Mouse (Mus musculus) limb, embryonic 14.5 days (tissue): ENCODE measurements around the gene Pdhx. TPM values are rescaled to one million over a fixed set of nuclear protein-coding genes. Genes with fewer than 3 reads are reported as not detected.

ENCODE experiments used
- ATAC-seq: fragments of 200-750 bp; cut with Nextera tagmentation; 2 replicates; pipeline ENCODE4 v1.8.0; 2017; ENCODE audit warnings: low read depth, moderate number of reproducible peaks, moderate TSS enrichment; ENCODE audit not compliant: low FRiP score
- DNase-seq: peaks from one replicate; pipeline ENCODE4 v3.0.0-alpha.2; 2015; ENCODE audit warnings: low spot score
- H3K27ac ChIP-seq: fragments of 300-500 bp; sonication (generic); replicated peaks from 2 replicates; pipeline ENCODE4 v1.5.1; 2014; ENCODE audit warnings: low read depth, mild to moderate bottlenecking, low read length, moderate library complexity, mixed read lengths
- H3K27me3 ChIP-seq: fragments of 300-500 bp; sonication (generic); 2 replicates; pipeline ENCODE4 v1.6.1; 2014; ENCODE audit warnings: low read length, mixed read lengths; ENCODE audit not compliant: control insufficient read depth, insufficient read depth
- H3K36me3 ChIP-seq: fragments of 300-500 bp; sonication (generic); 2 replicates; pipeline ENCODE4 v1.6.1; 2014; ENCODE audit warnings: mild to moderate bottlenecking, low read length, moderate library complexity, mixed read lengths; ENCODE audit not compliant: control insufficient read depth, insufficient read depth
- H3K4me1 ChIP-seq: fragments of 300-500 bp; sonication (generic); 2 replicates; pipeline ENCODE4 v1.6.1; 2014; ENCODE audit warnings: antibody characterized with exemption, low read length, mixed read lengths; ENCODE audit not compliant: control insufficient read depth, insufficient read depth
- H3K4me2 ChIP-seq: fragments of 300-500 bp; sonication (generic); replicated peaks from 2 replicates; pipeline ENCODE4 v1.6.1; 2014; ENCODE audit warnings: low read depth, mild to moderate bottlenecking, low read length, moderate library complexity; ENCODE audit not compliant: severe bottlenecking
- H3K4me3 ChIP-seq: fragments of 300-500 bp; sonication (generic); replicated peaks from 2 replicates; pipeline ENCODE4 v1.5.1; 2014; ENCODE audit warnings: low read length
- H3K9ac ChIP-seq: fragments of 300-500 bp; sonication (generic); 2 replicates; pipeline ENCODE4 v1.6.1; 2014; ENCODE audit warnings: mild to moderate bottlenecking, low read depth, low read length, moderate library complexity; ENCODE audit not compliant: severe bottlenecking
- H3K9me3 ChIP-seq: fragments of 300-500 bp; sonication (generic); 2 replicates; pipeline ENCODE4 v1.6.1; 2016; ENCODE audit warnings: low read length; ENCODE audit not compliant: control insufficient read depth
- POLR2A ChIP-seq: fragments of 200-500 bp; IDR thresholded peaks from 2 replicates; pipeline ENCODE4 v1.8.0; 2012; ENCODE audit warnings: inconsistent platforms, mild to moderate bottlenecking, moderate library complexity, borderline replicate concordance; ENCODE audit not compliant: insufficient read depth, insufficient read length; ENCODE audit errors: extremely low read depth
- whole genome bisulfite sequencing: fragments of 180-500 bp; shearing (Covaris S2); extraction: QIAGEN DNeasy Blood & Tissue Kit; methylation state at CpG from one replicate; pipeline ENCODE4 v1.1.7; 2014; 5-methylcytosine and 5-hydroxymethylcytosine counted together
- polyA plus RNA-seq, 2 experiments: library from polyadenylated mRNA; depleted of rRNA in 1 of 2; stranded (reverse) in 1 of 2; unstranded in 1 of 2; fragments of >200 nt; fragmentation: Nextera tagmentation in 1 of 2; extraction: Ambion mirVana in 1 of 2; gene quantifications; 2 replicates each; pipeline versions ENCODE4 v1.2.1 to v1.2.3; 2012 to 2014

Gene Pdhx
- polyA plus RNA-seq, 2 experiments, result 32.1 to 33.2 TPM

DNA sequence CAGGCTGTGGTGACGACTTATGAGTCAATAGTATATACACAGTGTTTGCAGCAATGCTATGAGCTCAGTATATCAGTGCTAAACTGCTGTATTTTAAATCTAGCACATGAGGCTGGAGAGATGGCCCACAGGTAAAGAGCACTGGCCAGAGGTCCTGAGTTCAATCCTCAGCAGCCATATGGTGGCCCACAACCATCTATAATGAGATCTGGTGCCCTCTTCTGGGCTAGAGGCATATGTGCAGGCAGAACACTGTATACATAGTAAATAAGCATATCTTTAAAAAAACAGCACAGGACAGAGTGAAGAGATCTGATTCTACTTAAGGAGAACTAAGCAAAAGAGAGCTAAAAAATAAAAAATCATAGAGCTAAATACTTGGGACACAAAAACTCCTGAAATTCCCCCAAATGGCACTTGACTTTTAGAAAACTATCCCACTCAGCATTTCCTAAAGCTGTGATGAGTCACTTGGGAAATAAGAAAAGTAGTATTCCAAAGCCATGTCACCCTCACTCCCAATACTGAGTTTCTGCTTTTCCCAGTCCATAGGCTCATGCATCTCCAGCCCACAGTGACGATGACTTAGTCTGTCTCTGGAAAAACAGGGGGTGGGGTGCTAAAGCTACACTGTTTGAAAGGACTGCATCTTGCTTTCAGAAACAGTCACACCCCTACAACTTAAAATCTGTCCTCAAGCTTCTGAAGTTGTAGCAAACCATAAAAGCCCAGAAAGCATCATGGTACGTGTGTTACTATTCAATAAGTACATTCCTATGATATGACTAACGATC, 60.3 kb downstream of the Pdhx start:
- Histone ChIP-seq H3K27ac (no peak overlapping the region), H3K9ac (no peak overlapping the region), H3K4me3 (no peak overlapping the region), H3K36me3 (no peaks in the 10 kb centered on the region), H3K27me3 (no peaks in the 10 kb centered on the region), H3K4me2 (no peak overlapping the region), H3K9me3 (no peaks in the 10 kb centered on the region), H3K4me1 (no peaks in the 10 kb centered on the region)
- WGBS, result 81% methylated on average over 4 of the region's 4 CpGs
- no peak for DNase-seq
- no peak for ATAC-seq
- TF ChIP-seq POLR2A, result no peak

DNA sequence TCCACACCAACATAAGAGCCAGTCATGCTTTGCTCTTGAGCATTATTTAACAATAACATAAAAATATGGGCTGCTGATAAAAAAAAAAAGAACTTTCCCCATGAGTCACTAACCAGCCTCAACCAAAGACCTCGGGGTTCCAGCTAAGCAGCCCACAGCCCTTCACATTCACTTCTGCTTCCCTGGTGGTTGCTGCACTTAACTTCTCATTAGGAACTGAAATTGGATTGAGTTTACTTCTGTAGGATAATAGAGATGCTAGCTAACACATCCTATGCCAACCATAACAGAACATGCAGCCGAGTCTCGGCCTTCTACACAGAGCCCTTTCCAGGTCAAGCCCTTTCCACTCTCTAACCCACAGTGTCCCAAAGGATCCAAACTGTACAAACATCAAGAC, 65.1 kb downstream of the Pdhx start:
- Histone ChIP-seq H3K9me3 (no peaks in the 10 kb centered on the region), H3K36me3 (no peaks in the 10 kb centered on the region), H3K27me3 (no peaks in the 10 kb centered on the region), H3K27ac (no peak overlapping the region), H3K4me2 (no peak overlapping the region), H3K4me3 (no peak overlapping the region), H3K4me1 (no peaks in the 10 kb centered on the region), H3K9ac (no peak overlapping the region)
- no peak for ATAC-seq
- no peak for TF ChIP-seq POLR2A
- no peak for DNase-seq
- 92% methylated on average over 3 of the region's 3 CpGs for WGBS

DNA sequence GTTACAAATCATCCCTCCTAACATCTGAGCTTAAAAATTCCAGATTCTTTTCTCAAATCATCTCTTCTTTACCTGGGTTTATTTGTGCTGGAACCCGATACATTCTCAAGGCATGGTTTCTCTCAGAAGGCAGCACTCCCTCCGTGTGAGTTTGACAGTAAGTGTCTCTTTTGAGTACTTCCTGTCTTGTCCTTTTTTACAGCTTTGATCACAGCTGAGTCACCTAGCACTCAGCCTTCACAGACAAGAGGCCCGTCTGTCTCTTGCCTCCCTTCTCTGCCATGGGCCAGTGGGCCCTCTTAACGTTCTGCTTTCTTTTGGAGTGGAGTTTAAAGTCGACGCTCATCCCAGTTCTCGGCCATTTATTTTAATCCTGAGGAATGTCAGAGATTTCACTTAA, 68.7 kb downstream of the Pdhx start:
- H3K4me1 ChIP-seq, result no peaks in the 10 kb centered on the region
- H3K9me3 ChIP-seq, result no peaks in the 10 kb centered on the region
- no peak overlapping the region for H3K4me2 ChIP-seq
- TF ChIP-seq POLR2A, result no peak
- ATAC-seq (no peak), DNase-seq (no peak)
- H3K27ac ChIP-seq, result no peak overlapping the region
- no peak overlapping the region for H3K9ac ChIP-seq
- H3K27me3 ChIP-seq, result no peaks in the 10 kb centered on the region
- H3K4me3 ChIP-seq, result no peak overlapping the region
- no peaks in the 10 kb centered on the region for H3K36me3 ChIP-seq
- WGBS, result 42% methylated on average over 7 of the region's 7 CpGs

DNA sequence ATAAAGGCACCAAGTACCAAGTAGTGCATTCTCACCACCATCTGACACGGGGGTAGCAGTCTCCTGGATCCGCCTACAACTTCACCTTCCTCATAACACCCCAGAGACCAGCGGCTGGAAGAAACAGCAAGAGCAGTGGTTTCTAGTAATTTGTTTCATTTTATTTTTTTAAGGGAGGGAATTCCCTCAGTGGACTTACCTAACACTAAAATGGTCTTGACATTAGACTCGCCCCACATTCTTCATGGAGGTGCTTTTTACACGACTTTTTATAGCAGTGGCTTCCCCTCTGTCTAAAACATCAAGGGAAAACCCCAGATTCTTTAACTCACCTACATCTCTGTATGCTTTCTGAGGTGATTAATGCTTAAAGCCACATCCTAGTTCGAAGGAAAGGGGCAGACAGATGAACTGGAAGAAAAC, 74.1 kb downstream of the Pdhx start:
- no peak for TF ChIP-seq POLR2A
- peaks cover 10% of the 10 kb centered on the region for H3K4me1 ChIP-seq
- ATAC-seq (no peak), DNase-seq (no peak)
- no peak overlapping the region for H3K9ac ChIP-seq
- no peak overlapping the region for H3K4me3 ChIP-seq
- H3K4me2 ChIP-seq, result no peak overlapping the region
- H3K27ac ChIP-seq, result no peak overlapping the region
- 28% methylated on average over 6 of the region's 6 CpGs for WGBS
- H3K9me3 ChIP-seq, result no peaks in the 10 kb centered on the region
- H3K27me3 ChIP-seq, result no peaks in the 10 kb centered on the region
- H3K36me3 ChIP-seq, result no peaks in the 10 kb centered on the region

- H3K4me3 ChIP-seq, result no peak overlapping the region
- peaks cover 10% of the 10 kb centered on the region for H3K4me1 ChIP-seq
- ATAC-seq, result peak; percentile 62; the same call in 1 of the 2 replicates
- no peak overlapping the region for H3K9ac ChIP-seq
- H3K36me3 ChIP-seq, result no peaks in the 10 kb centered on the region
- H3K27ac ChIP-seq, result 0 out of 2 replicates have a peak overlapping the region, but pooled peaks have one; percentile 21
- no peaks in the 10 kb centered on the region for H3K9me3 ChIP-seq
- no peaks in the 10 kb centered on the region for H3K27me3 ChIP-seq
- WGBS, result 15% methylated on average over 5 of the region's 5 CpGs
- H3K4me2 ChIP-seq, result no peak overlapping the region
- no peak for TF ChIP-seq POLR2A
- peak; percentile 53 for DNase-seq
Observed at GRCm38 (mm10) chr2:102998356-102998755, 75.0 kb downstream of the Pdhx start.
